Mouse (Mus musculus) lung, adult 2 months (tissue): Measurements from ENCODE around the gene Chmp1a.

Experiments used
- CTCF ChIP-seq: fragments of 200-500 bp; IDR thresholded peaks from 2 replicates; pipeline ENCODE4 v1.5.1; 2011; ENCODE audit warnings: mild to moderate bottlenecking, low read length, control low read depth; ENCODE audit not compliant: insufficient read depth
- POLR2A ChIP-seq: fragments of 200-500 bp; IDR thresholded peaks from 2 replicates; pipeline ENCODE4 v1.6.1; 2011; ENCODE audit warnings: low read depth, mild to moderate bottlenecking, control low read depth, low read length, borderline replicate concordance; ENCODE audit errors: extremely low read depth

GRCm38 (mm10) chr8:123253451-123254098 is 41.0 kb upstream of the Chmp1a start:
- TF ChIP-seq CTCF, result no peak
- no peak; the same call in 1 of the 2 replicates for TF ChIP-seq POLR2A
